Mouse (Mus musculus) granulocyte monocyte progenitor cell, adult 5-6 weeks (primary cell): ENCODE measurements around the gene Gadd45g. TPM values are rescaled to one million over a fixed set of nuclear protein-coding genes. Genes with fewer than 3 reads are reported as not detected.
A peak's percentile ranks its signal among the peaks of the same experiment; 100 is the strongest.

Experiments used
- ATAC-seq: replicated peaks from 2 replicates; pipeline ENCODE4 v1.8.0; 2016; ENCODE audit warnings: mild to moderate bottlenecking, moderate TSS enrichment, inconsistent platforms; ENCODE audit not compliant: poor library complexity, severe bottlenecking
- total RNA-seq, 2 experiments: library from RNA; stranded (forward) in 1 of 2; stranded (reverse) in 1 of 2; fragments of 200-712, 200-1000 nt in 1 of 2; fragments of >200 nt in 1 of 2; fragmentation: Nextera tagmentation in 1 of 2; gene quantifications; 2 replicates each; pipeline ENCODE4 v1.2.3; 2014 to 2017

The Gadd45g gene
- total RNA-seq, 2 experiments from 2014 or later = 1.8 to 7.0 TPM

DNA sequence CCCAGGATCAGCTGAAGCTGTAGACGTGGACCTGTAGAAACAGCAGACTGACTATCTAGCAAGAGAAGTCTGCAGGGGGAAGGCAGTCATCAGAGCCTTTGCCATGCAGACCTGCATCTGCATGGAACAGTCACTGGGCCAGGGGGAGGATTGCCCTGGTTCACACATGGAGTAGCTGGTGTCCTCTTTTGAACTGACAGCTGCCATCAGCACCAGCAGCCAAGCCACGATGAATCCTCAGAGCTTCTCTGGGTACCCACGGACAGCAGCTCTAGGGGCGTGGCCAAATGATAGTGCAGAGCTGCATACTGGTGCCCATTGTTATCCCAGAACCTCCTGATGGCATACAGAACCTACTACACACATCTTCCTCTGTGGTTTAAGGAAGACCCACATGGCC, 33.5 kb downstream of the Gadd45g start:
- no peak for ATAC-seq

DNA sequence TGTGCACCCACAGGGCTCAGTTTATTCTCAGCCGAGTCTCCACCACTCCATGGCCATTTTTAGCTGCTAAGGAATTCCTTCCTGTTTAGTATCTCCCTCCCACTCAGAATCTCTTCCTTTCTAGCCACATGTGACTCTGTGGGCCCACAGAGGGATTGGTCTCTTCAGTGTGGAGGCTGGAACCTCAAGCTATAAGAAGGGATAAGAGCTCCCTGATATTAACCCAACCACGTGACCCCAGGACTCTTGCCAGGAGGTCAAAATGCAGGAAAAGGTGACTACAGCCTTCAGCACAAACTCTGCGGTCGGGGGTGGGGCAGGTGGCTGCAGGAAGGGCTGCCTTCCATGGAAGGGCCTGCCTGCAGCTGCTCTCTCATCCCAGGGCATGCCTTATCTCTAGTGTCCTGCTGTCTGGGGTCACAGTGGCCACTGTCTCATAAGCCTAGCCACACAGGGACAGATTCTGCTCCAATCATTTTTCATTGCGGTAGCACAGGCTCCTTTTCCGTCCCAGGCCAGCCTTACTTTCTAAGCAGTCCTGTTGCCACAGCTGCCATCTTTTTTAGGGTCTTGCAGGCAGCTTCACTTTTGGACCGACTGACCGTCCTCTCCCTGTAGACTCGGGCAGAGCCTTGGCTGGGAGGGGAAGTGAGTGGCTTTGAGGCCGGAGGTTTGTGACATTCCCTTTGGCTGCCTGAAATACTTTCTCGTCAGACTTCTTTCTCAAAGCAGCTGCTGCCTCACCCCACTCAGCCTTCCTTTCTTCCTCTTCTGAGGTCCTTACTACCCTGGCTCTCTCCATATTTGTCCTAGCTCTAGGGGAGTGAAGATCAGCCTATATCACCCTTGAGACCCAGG, 35.0 kb downstream of the Gadd45g start:
- peak; percentile 78 for ATAC-seq

DNA sequence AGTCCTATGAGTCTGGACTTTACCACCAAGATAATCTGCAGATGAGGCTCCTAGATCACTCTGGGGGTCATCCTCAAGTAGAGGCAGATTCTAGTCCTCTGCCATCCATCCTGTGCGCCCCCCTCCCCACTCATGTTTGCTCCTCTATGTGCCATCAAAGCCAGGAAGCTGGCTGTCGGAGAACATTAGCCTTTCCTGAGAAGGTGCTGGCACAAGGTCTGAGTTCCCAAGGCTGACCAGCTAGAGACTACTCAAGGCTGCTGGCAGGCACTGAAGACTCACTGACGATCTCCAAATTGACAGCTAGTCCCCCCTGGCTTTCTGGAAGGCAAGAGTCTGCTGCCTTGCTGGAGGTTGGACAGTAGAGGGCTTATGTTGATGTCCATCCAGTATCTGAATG, 35.7 kb downstream of the Gadd45g start:
- ATAC-seq = no peak

DNA sequence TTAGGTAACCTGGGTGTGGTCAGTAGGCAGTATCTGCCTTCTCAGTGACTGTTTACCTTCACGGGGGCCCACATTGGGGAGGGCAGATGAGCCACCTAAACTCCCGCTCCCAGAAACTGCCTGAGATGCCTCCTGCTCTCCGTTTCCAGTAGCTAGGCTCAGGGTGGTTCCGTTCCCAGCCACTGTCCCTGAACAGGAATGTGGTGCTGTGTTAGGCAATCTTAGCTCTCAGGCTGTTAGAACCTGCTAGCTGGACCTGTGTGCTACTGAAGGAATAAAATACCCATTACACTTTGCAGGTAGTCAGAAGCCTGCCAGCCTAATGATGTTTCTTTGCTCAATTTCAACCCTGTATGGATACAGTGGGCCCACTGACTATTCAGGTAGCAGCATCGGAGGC, 37.8 kb downstream of the Gadd45g start:
- no peak for ATAC-seq

DNA sequence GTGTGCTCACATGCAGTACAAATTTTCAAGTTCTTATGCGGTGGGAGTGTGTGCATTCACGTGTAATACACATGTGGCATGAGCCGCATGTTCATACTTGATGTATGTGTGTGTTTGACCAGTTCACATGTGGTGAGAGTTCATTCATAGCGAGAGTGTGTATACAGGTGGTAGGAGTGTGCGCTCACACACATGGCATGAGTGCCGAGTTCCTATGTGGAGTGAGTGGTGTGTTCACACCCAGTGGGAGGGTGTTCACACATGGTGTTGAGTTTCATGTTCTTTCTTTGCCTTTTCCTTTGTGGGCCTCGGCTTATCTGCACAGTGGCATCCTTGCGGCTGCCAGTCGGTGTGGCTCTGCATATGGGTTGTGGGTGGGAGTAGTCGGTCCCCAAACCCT, 39.1 kb downstream of the Gadd45g start:
- no peak for ATAC-seq

DNA sequence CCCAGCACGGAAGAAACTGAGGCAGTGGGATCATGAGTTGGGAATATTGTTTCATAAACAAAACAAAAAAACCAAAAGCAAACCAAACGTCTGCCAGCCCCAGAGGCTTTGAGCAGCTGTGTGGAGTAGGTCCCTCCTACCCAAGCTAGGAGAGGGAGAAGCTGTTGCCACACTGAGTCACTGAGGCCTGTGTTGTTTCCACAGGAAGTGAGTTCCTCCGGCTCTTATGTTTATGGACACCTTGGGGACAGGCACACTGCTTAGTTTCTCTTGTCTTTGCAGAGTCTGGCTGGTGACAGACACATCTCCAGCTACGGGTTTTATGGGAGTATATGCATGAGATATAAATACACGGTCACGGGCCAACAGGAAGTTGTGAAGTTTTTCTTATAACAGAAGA, 39.6 kb downstream of the Gadd45g start:
- peak; percentile 76 for ATAC-seq

DNA sequence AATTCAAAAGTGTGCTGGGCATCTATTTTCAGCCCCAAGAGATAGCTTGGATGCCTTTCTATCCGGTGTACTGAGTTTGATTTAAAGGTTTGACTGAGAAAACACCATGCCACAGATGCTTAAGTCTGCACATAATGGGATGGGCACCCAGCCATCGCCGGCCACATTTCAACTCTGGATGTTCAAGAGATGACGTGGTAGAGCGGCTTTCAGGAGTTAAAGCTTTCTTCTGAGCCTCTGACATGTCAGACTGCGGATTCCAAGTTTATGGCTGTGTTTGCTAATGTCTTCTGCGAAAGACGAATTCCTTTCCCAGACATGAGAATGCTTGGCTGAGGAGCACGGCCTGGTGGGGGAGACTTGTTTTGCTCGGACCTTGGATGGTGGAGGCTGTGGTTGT, 40.2 kb downstream of the Gadd45g start:
- no peak for ATAC-seq

DNA sequence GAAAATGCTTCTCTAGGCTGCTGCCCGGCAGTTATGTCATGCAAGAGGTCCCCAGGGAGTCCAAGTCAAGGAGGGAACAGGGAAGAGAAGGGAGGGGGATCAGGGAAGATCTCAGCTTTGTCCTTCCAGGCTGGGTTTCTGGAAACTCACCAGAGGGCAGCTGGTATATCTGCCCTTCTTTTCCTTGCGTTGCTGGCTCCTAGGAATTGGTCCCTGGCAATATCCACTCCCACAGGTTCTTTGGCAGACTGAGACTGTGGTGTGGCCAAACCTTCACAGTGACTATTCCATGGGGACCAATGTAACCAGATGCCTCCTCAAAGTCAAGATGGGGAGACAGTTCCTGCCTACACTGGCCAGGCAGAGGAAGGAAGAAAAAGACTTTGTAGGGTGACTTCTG, 41.9 kb downstream of the Gadd45g start:
- no peak for ATAC-seq

DNA sequence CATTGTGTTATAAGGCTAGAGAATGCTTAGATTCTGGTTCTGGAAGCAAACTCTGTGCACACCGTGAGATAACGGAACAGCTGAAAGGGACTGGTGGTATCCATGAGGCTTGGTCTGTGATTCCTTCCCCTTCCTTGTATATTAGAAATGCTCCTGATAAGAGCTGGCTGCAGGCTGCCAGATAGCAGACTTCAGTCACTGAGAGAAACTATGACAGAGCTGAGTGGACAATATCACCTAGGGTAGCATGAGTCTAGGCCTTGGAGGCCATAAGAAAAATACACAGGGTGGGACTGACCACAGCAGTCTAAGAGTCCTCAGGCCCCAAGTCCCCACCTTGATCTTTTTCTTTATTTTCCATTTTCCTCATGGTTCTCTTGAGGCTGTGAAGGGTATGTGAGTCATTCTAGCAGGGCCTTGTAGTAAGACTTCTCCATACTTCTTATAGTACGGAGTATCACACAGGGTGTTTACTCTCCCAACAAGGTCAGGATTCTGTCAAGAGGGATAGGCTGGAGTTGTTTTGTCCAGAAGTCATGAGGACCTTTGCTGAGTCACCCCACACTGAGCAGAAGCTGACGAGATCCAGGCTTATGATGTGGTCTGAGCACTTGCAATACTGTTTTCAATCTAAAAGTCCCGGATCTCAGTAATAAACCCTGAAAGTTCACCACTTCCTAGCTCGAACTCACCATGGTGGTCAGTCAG, 45.5 kb downstream of the Gadd45g start:
- no peak for ATAC-seq

DNA sequence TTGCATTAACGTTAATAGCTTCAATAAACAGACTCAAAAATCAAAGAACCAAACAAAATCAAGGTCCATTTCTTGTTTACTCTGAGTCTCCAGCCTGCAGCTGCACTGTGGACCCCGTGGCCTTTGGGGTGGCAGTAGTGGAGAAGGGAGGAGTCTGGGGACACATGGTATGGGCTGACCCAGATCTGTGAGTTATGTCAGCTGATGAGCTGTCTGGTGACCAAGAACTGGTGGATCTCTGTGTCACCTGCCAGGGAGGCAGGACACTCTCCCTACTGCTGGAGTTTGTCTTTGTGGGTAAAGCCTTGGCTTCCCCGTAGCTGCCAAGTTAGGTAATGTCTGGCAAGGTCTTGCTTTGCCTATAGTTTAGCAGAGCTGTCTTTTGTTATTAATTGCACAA, 51.1 kb downstream of the Gadd45g start:
- no peak for ATAC-seq

Other genes starting within 250 kb of the Gadd45g start
- 271 and 351 TPM in 2 replicates for gene Cks2, start 201.4 kb upstream of the Gadd45g start, total RNA-seq (2014; fragmentation: Nextera tagmentation)
- gene Cks2, start 201.4 kb upstream of the Gadd45g start, total RNA-seq (2017) = 247 and 266 TPM in 2 replicates
- 19.6 and 30.8 TPM in 2 replicates for gene Secisbp2, start 195.0 kb upstream of the Gadd45g start, total RNA-seq (2014; fragmentation: Nextera tagmentation)
- gene Secisbp2, start 195.0 kb upstream of the Gadd45g start, total RNA-seq (2017) = 24.7 and 26.2 TPM in 2 replicates
- 31.5 and 32.8 TPM in 2 replicates for gene Sema4d, start 52.9 kb upstream of the Gadd45g start, total RNA-seq (2014; fragmentation: Nextera tagmentation)
- gene Sema4d, start 52.9 kb upstream of the Gadd45g start, total RNA-seq (2017) = 8.3 and 9.9 TPM in 2 replicates